Mouse (Mus musculus): Measurements from ENCODE around the gene Ces2c. TPM values are rescaled to one million over a fixed set of nuclear protein-coding genes. Genes with fewer than 3 reads are reported as not detected.

Ces2c gene
- 22.0 TPM for polyA plus RNA-seq (2017; shearing (Covaris generic))

GRCm38 (mm10) chr8:104846831-104847230 is at the start of gene Ces2c:
Ces2c (plus strand) TSS chr8:104847068.

GRCm38 (mm10) chr8:104831440-104831839 is 15.4 kb upstream of the Ces2c start, which contains the start of gene Ces2b:
Ces2b (plus strand) TSS chr8:104831572.

Other genes starting within 250 kb of the Ces2c start
- gene Cdh16, start 222.7 kb upstream of the Ces2c start, polyA plus RNA-seq (2017; shearing (Covaris generic)), result not detected
- 236 TPM for gene Rrad, start 215.7 kb upstream of the Ces2c start, polyA plus RNA-seq (2017; shearing (Covaris generic))
- 140 TPM for gene Ciao2b, start 205.1 kb upstream of the Ces2c start, polyA plus RNA-seq (2017; shearing (Covaris generic))
- gene Ces2a, start 113.1 kb upstream of the Ces2c start, polyA plus RNA-seq (2017; shearing (Covaris generic)), result not detected
- gene Ces2b, start 15.5 kb upstream of the Ces2c start, polyA plus RNA-seq (2017; shearing (Covaris generic)), result not detected
- gene Ces2e, start 79.2 kb downstream of the Ces2c start, polyA plus RNA-seq (2017; shearing (Covaris generic)), result not detected
- not detected for gene Ces2f, start 100.3 kb downstream of the Ces2c start, polyA plus RNA-seq (2017; shearing (Covaris generic))
- gene Ces2g, start 114.7 kb downstream of the Ces2c start, polyA plus RNA-seq (2017; shearing (Covaris generic)), result not detected
- gene Ces2h, start 153.8 kb downstream of the Ces2c start, polyA plus RNA-seq (2017; shearing (Covaris generic)), result not detected
- not detected for gene Ces3a, start 201.5 kb downstream of the Ces2c start, polyA plus RNA-seq (2017; shearing (Covaris generic))
- not detected for gene Ces3b, start 236.7 kb downstream of the Ces2c start, polyA plus RNA-seq (2017; shearing (Covaris generic))

Measured in effector memory CD4-positive, alpha-beta T cell, adult 5 months (primary cell).